Mouse (Mus musculus): ENCODE measurements around the gene Cers3. TPM values are rescaled to one million over a fixed set of nuclear protein-coding genes. Genes with fewer than 3 reads are reported as not detected.
A peak's percentile ranks its signal among the peaks of the same experiment; 100 is the strongest.

Gene Cers3
- 1.2 and 1.3 TPM in 2 replicates for polyA plus RNA-seq (2015; fragmentation: Nextera tagmentation; extraction: Ambion mirVana)

GRCm38 (mm10) chr7:66743377-66743781, at the start of gene Cers3:
TSS of gene Cers3 (plus strand) at chr7:66743504.
- Histone ChIP-seq H3K9me3 (replicated peaks) (no peaks in the 10 kb centered on the region), H3K27me3 (no peaks in the 10 kb centered on the region), H3K36me3 (no peaks in the 10 kb centered on the region), H3K9ac (no peak within 1 kb of the TSS), H3K4me1 (no peaks in the 10 kb centered on the region), H3K4me3 (replicated peaks) (no peak within 1 kb of the TSS), H3K27ac (no peak within 1 kb of the TSS), H3K4me2 (no peak within 1 kb of the TSS)
- 71% methylated on average over 9 of the region's 9 CpGs for WGBS
- no peak for ATAC-seq (replicated peaks; ENCODE audit: low FRiP score)

GRCm38 (mm10) chr7:66694467-66694866, 48.8 kb upstream of the Cers3 start:
- Histone ChIP-seq H3K4me2 (no peak overlapping the region), H3K4me3 (replicated peaks) (no peak overlapping the region), H3K4me1 (peaks cover 8% of the 10 kb centered on the region), H3K27me3 (no peaks in the 10 kb centered on the region), H3K36me3 (peaks cover 28% of the 10 kb centered on the region), H3K27ac (no peak overlapping the region), H3K9me3 (replicated peaks) (no peaks in the 10 kb centered on the region), H3K9ac (no peak overlapping the region)
- WGBS = 74% methylated on average over 7 of the region's 7 CpGs
- no peak for ATAC-seq (replicated peaks; ENCODE audit: low FRiP score)

GRCm38 (mm10) chr7:66702721-66703120, 40.6 kb upstream of the Cers3 start:
- H3K4me1 ChIP-seq = no peaks in the 10 kb centered on the region
- no peak overlapping the region for H3K4me3 ChIP-seq (replicated peaks)
- H3K9ac ChIP-seq = no peak overlapping the region
- 95% methylated on average over 7 of the region's 7 CpGs for WGBS
- no peak overlapping the region for H3K4me2 ChIP-seq
- peaks cover 72% of the 10 kb centered on the region for H3K36me3 ChIP-seq
- no peaks in the 10 kb centered on the region for H3K27me3 ChIP-seq
- no peaks in the 10 kb centered on the region for H3K9me3 ChIP-seq (replicated peaks)
- H3K27ac ChIP-seq = no peak overlapping the region
- no peak for ATAC-seq (replicated peaks; ENCODE audit: low FRiP score)

- Histone ChIP-seq H3K4me3 (replicated peaks) (no peak overlapping the region), H3K9me3 (replicated peaks) (no peaks in the 10 kb centered on the region), H3K27ac (no peak overlapping the region), H3K27me3 (no peaks in the 10 kb centered on the region), H3K36me3 (peaks cover 67% of the 10 kb centered on the region), H3K4me1 (no peaks in the 10 kb centered on the region), H3K4me2 (no peak overlapping the region), H3K9ac (no peak overlapping the region)
- 95% methylated on average over 3 of the region's 3 CpGs for WGBS
- no peak for ATAC-seq (replicated peaks; ENCODE audit: low FRiP score)
These were observed 38.7 kb upstream of the Cers3 start for GRCm38 (mm10) chr7:66704631-66705030.

GRCm38 (mm10) chr7:66711166-66711565, 32.1 kb upstream of the Cers3 start:
- no peak overlapping the region for H3K9ac ChIP-seq
- H3K4me1 ChIP-seq = no peaks in the 10 kb centered on the region
- no peak overlapping the region for H3K4me3 ChIP-seq (replicated peaks)
- H3K27me3 ChIP-seq = no peaks in the 10 kb centered on the region
- ATAC-seq (replicated peaks; ENCODE audit: low FRiP score) = no peak
- H3K36me3 ChIP-seq = peaks cover 64% of the 10 kb centered on the region
- no peak overlapping the region for H3K4me2 ChIP-seq
- 46% methylated on average over 2 of the region's 2 CpGs for WGBS
- no peak overlapping the region for H3K27ac ChIP-seq
- H3K9me3 ChIP-seq (replicated peaks) = no peaks in the 10 kb centered on the region

DNA sequence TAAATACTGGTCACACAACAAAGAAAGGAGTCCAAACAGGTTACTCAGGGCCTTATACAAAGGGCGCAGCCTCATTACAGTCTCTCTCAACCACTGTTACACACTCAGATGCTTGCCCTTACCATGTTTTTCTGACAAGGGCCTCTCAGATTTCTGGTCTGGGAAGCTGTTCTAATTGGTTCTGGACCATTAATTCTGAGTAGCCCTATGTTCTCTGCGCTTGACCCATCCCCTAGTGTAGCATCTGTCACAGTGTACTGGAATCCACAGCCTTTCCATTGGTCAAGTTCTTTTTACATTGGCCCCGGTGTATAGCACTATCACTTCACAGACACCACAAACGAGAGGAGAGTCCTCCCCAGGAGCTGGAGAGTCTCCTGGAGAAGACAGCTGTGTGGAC, 18.8 kb upstream of the Cers3 start:
- ATAC-seq (replicated peaks; ENCODE audit: low FRiP score) = peak; percentile 78

GRCm38 (mm10) chr7:66724954-66725353, 18.4 kb upstream of the Cers3 start:
- H3K9me3 ChIP-seq (replicated peaks) = no peaks in the 10 kb centered on the region
- H3K36me3 ChIP-seq = peaks cover 8% of the 10 kb centered on the region; the same call in 1 of the 2 replicates
- 65% methylated on average over 6 of the region's 6 CpGs for whole genome bisulfite sequencing
- H3K4me1 ChIP-seq = peaks cover 14% of the 10 kb centered on the region
- no peak overlapping the region for H3K4me3 ChIP-seq (replicated peaks)
- ATAC-seq (replicated peaks; ENCODE audit: low FRiP score) = no peak
- H3K9ac ChIP-seq = no peak overlapping the region
- H3K27ac ChIP-seq = no peak overlapping the region
- H3K27me3 ChIP-seq = no peaks in the 10 kb centered on the region
- H3K4me2 ChIP-seq = no peak overlapping the region

More for the DNA sequence above, 18.8 kb upstream of the Cers3 start:
- Histone ChIP-seq H3K4me1 (peaks cover 14% of the 10 kb centered on the region), H3K4me3 (replicated peaks) (no peak overlapping the region), H3K4me2 (no peak overlapping the region), H3K27me3 (no peaks in the 10 kb centered on the region), H3K27ac (no peak overlapping the region), H3K9ac (no peak overlapping the region), H3K36me3 (peaks cover 8% of the 10 kb centered on the region; the same call in 1 of the 2 replicates), H3K9me3 (replicated peaks) (no peaks in the 10 kb centered on the region)
- 35% methylated on average over 4 of the region's 4 CpGs for WGBS

- no peak overlapping the region for H3K27ac ChIP-seq
- WGBS = 90% methylated on average over 6 of the region's 6 CpGs
- no peak for ATAC-seq (replicated peaks; ENCODE audit: low FRiP score)
- H3K36me3 ChIP-seq = no peaks in the 10 kb centered on the region
- H3K4me3 ChIP-seq (replicated peaks) = no peak overlapping the region
- no peak overlapping the region for H3K4me2 ChIP-seq
- peaks cover 14% of the 10 kb centered on the region for H3K4me1 ChIP-seq
- no peaks in the 10 kb centered on the region for H3K27me3 ChIP-seq
- H3K9me3 ChIP-seq (replicated peaks) = no peaks in the 10 kb centered on the region
- H3K9ac ChIP-seq = no peak overlapping the region
These were observed 15.2 kb upstream of the Cers3 start for GRCm38 (mm10) chr7:66728072-66728471.

- Histone ChIP-seq H3K4me2 (no peak overlapping the region), H3K27me3 (no peaks in the 10 kb centered on the region)
- 84% methylated on average over 2 of the region's 2 CpGs for whole genome bisulfite sequencing
These were observed 14.1 kb upstream of the Cers3 start for GRCm38 (mm10) chr7:66729232-66729631.

DNA sequence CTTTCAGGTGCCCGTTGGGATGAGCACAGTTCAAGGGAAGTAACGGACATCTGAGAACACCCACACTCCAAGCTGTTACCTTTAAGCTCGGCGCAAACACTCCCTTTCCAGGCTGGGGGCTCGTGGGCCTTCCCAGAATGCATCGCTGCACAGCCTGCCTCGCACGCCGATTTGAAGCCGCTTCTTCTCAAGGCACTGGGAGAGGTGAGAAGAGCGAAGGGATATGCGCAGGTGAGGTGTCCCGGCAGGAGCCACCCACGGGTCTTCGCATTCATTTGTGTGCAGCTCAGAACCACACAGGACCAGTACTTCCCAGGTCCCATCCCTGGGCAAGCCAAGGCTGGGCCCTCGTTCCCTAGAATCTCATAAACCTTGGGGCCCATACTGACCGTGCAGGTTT, 9.9 kb upstream of the Cers3 start:
- Histone ChIP-seq H3K27me3 (no peaks in the 10 kb centered on the region), H3K4me3 (replicated peaks) (no peak overlapping the region)
- 92% methylated on average over 17 of the region's 17 CpGs for WGBS

More at GRCm38 (mm10) chr7:66729232-66729631, 14.1 kb upstream of the Cers3 start:
- Histone ChIP-seq H3K9me3 (replicated peaks) (no peaks in the 10 kb centered on the region), H3K36me3 (no peaks in the 10 kb centered on the region), H3K27ac (no peak overlapping the region), H3K4me1 (peaks cover 8% of the 10 kb centered on the region), H3K9ac (no peak overlapping the region), H3K4me3 (replicated peaks) (no peak overlapping the region)
- ATAC-seq (replicated peaks; ENCODE audit: low FRiP score) = no peak

DNA sequence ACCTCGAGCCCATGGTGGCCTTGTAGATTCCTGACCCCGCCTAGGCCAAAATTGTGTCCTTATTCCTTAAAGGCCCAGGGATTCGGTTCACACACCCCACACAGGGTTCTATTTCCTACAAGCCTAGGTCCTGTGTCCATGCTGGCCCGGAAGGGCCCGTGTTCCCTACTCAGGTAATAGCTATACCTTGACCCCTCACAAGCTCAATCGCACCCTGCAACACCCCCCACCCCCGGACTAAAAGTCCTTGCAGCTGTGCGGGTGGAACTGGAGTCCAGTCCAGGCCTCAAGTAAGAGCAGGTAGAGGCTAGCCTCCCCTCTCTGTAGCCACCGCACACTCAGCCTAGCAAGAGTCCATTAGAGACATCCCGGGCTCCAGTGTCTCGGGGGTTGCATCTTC, 9.4 kb upstream of the Cers3 start:
- Histone ChIP-seq H3K36me3 (no peaks in the 10 kb centered on the region), H3K4me3 (replicated peaks) (no peak overlapping the region), H3K4me2 (no peak overlapping the region), H3K9me3 (replicated peaks) (no peaks in the 10 kb centered on the region), H3K4me1 (no peaks in the 10 kb centered on the region), H3K9ac (no peak overlapping the region), H3K27ac (no peak overlapping the region), H3K27me3 (no peaks in the 10 kb centered on the region)
- ATAC-seq (replicated peaks; ENCODE audit: low FRiP score) = no peak
- 94% methylated on average over 11 of the region's 11 CpGs for WGBS

More for the DNA sequence above, 9.9 kb upstream of the Cers3 start:
- no peak overlapping the region for H3K4me2 ChIP-seq
- H3K36me3 ChIP-seq = no peaks in the 10 kb centered on the region
- H3K27ac ChIP-seq = no peak overlapping the region
- no peaks in the 10 kb centered on the region for H3K4me1 ChIP-seq
- H3K9ac ChIP-seq = no peak overlapping the region
- no peak for ATAC-seq (replicated peaks; ENCODE audit: low FRiP score)
- H3K9me3 ChIP-seq (replicated peaks) = no peaks in the 10 kb centered on the region

GRCm38 (mm10) chr7:66734466-66734865, 8.8 kb upstream of the Cers3 start:
- no peak overlapping the region for H3K4me2 ChIP-seq
- H3K4me3 ChIP-seq (replicated peaks) = no peak overlapping the region
- H3K4me1 ChIP-seq = no peaks in the 10 kb centered on the region
- no peak for ATAC-seq (replicated peaks; ENCODE audit: low FRiP score)
- WGBS = 93% methylated on average over 4 of the region's 4 CpGs
- H3K36me3 ChIP-seq = no peaks in the 10 kb centered on the region
- H3K27me3 ChIP-seq = no peaks in the 10 kb centered on the region
- H3K27ac ChIP-seq = no peak overlapping the region
- no peak overlapping the region for H3K9ac ChIP-seq
- H3K9me3 ChIP-seq (replicated peaks) = no peaks in the 10 kb centered on the region

DNA sequence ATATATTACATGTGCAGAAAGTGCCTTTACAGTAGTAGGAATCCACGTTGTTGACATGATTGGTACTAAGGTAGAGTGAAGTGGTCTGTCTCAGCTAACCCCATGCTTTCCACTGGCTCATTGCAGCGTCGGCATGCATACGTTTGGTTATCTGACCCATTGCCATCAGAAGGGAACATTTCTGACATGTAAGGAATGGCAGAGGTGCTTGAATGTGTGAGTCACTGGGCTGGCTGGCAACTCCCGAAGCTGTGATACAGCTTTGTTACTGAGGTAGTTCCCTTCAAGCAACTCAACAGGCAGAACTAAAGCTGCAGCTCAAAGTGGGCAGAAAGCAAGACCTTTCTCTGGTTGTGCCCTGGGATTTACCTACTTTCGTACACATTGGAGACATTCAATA, 8.3 kb upstream of the Cers3 start:
- WGBS = 80% methylated on average over 6 of the region's 6 CpGs
- ATAC-seq (replicated peaks; ENCODE audit: low FRiP score) = no peak
- Histone ChIP-seq H3K9ac (no peak overlapping the region), H3K4me2 (no peak overlapping the region), H3K9me3 (replicated peaks) (no peaks in the 10 kb centered on the region), H3K27ac (no peak overlapping the region), H3K4me3 (replicated peaks) (no peak overlapping the region), H3K27me3 (no peaks in the 10 kb centered on the region), H3K36me3 (no peaks in the 10 kb centered on the region), H3K4me1 (no peaks in the 10 kb centered on the region)
